Comparison of ENCODE assay signal across 20 mouse cellular contexts in the genomic region with DNA sequence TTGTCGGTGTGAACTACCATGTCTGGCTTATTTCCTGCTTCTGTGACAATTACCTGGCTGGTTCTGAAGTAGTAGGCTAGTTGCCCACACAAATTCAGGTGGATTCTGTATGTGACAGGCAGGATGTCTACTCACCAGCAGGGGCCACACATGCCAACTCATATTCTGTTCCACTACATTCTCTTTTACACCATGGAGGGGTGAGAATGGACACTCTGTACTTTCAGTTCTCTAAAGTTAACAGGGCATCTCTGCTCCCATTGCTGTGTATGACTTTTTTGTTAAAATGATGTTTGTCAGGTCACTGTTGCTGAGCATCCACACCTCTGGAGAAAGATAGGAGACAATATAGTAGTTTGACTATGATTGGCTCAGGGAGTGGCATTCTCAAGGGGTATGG.
"Had no signal": no experiment of that assay in that cellular context is flagged by ENCODE, and none has a peak within 500 bp of the region (broad histone marks: within the 10 kb centered on the region; RNA-seq: fewer than 3 reads in every experiment).

No protein-coding gene starts in this region.

- H3K36me3 ChIP-seq: liver, embryonic 13.5 days; midbrain, embryonic 15.5 days; neural tube, embryonic 13.5 days had no signal

- ATAC-seq: intestine, embryonic 16.5 days; lung, postnatal 0 days; midbrain, embryonic 15.5 days had no signal

- H3K4me1 ChIP-seq: liver, embryonic 13.5 days; midbrain, embryonic 15.5 days; neural tube, embryonic 13.5 days had no signal

- H3K4me2 ChIP-seq: liver, embryonic 13.5 days; lung, embryonic 14.5 days; midbrain, embryonic 11.5 days; midbrain, embryonic 15.5 days; neural tube, embryonic 13.5 days had no signal

- H3K9me3 ChIP-seq: liver, embryonic 13.5 days; midbrain, embryonic 15.5 days; neural tube, embryonic 13.5 days had no signal

- H3K27me3 ChIP-seq: liver, embryonic 13.5 days; midbrain, embryonic 15.5 days; neural tube, embryonic 13.5 days had no signal

- H3K27ac ChIP-seq: kidney, postnatal 0 days; layer of hippocampus, adult 2 months; left cerebral cortex, adult 2 months; liver, embryonic 13.5 days; macrophage; midbrain, embryonic 15.5 days; neural tube, embryonic 13.5 days had no signal

- H3K4me3 ChIP-seq: layer of hippocampus, adult 2 months; left cerebral cortex, adult 2 months; liver, embryonic 13.5 days; midbrain, embryonic 15.5 days; myocyte; neural tube, embryonic 13.5 days had no signal

- H3K9ac ChIP-seq: liver, embryonic 13.5 days; lung, embryonic 14.5 days; midbrain, embryonic 15.5 days; neural tube, embryonic 13.5 days had no signal

- DNase-seq: kidney, adult 18-20 months; kidney, postnatal 25 days; layer of hippocampus, postnatal 36 days; liver, embryonic 13.5 days; lung, embryonic 14.5 days; retina, postnatal 1 day; right cerebral cortex, postnatal 25 days; spleen, adult 18-20 months; thymus, adult 18-20 months; thymus, postnatal 36 days had no signal
